9 mouse cellular contexts compared by ENCODE assay signal in the genomic region with DNA sequence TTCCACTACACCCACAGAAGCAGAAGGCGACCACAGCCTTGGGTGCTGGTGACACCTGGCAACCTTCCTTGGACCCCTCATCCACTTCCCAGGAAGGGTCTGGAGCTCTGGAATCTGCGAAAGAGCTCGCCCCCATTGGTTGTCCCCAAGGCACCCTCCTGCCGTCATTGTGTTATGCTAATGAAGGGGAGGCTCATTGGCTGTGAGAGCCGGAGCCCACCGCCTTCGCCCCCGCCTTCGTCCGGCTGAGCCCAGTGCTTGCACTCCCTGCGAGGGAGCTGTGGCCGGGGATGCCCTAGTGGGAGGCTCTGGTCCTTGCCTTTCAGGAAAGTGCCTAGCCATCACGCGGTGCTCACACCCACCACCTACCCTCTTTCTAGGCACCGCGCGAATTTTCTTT. TPM values are rescaled to one million over a fixed set of nuclear protein-coding genes. Genes with fewer than 3 reads are reported as not detected.
DNase-seq lines count a peak whose midpoint lies in the region; ATAC-seq and TF ChIP-seq lines count a peak whose summit lies in the region.
"Had no signal": no experiment of that assay in that cellular context is flagged by ENCODE, and none has a peak within 500 bp of the region (broad histone marks: within the 10 kb centered on the region; RNA-seq: fewer than 3 reads in every experiment).

No protein-coding gene starts in this region.

- no peak overlapping the region for H3K27ac ChIP-seq in forebrain, embryonic 16.5 days (ENCODE audit: low read length)
- no peak overlapping the region for H3K27ac ChIP-seq in liver, embryonic 14.5 days

- no peaks in the 10 kb centered on the region for H3K27me3 ChIP-seq in forebrain, embryonic 16.5 days (replicated peaks; ENCODE audit: control insufficient read depth, insufficient read depth, low read length)
- no peaks in the 10 kb centered on the region for H3K27me3 ChIP-seq in liver, embryonic 14.5 days (ENCODE audit: control insufficient read depth, insufficient read depth, low read length)

- no peak for TF ChIP-seq CTCF in liver, embryonic 14.5 days (IDR thresholded peaks at IDR 0.05; ENCODE audit: low read depth)

- no peak for TF ChIP-seq EP300 in liver, embryonic 14.5 days (IDR thresholded peaks at IDR 0.05; ENCODE audit: low read depth)

- peak overlapping the region; percentile 57 for H3K4me3 ChIP-seq in forebrain, embryonic 16.5 days (replicated peaks; ENCODE audit: low read length)
- H3K4me3 ChIP-seq in liver, embryonic 14.5 days (ENCODE audit: insufficient read depth in 1 of 2, low read depth in 2 of 2, low read length in 2 of 2) = peak overlapping the region; percentile 20 to 28; a peak in 3 of 4 replicates

- no peaks in the 10 kb centered on the region for H3K9me3 ChIP-seq in forebrain, embryonic 16.5 days (ENCODE audit: control insufficient read depth, low read length)
- H3K9me3 ChIP-seq in liver, embryonic 14.5 days (ENCODE audit: control insufficient read depth, low read length) = no peaks in the 10 kb centered on the region

- H3K4me2 ChIP-seq in forebrain, embryonic 16.5 days (ENCODE audit: low read length) = peak overlapping the region; percentile 66
- H3K4me2 ChIP-seq in liver, embryonic 14.5 days (ENCODE audit: low read depth) = peak overlapping the region; percentile 50

- peak overlapping the region; percentile 61 for H3K9ac ChIP-seq in forebrain, embryonic 16.5 days (replicated peaks; ENCODE audit: low read depth, low read length)
- H3K9ac ChIP-seq in liver, embryonic 14.5 days (replicated peaks) = no peak overlapping the region

- ATAC-seq in forebrain, embryonic 16.5 days = peak; percentile 99
- ATAC-seq in liver, embryonic 14.5 days (ENCODE audit: insufficient read depth) = peak; percentile 58

- DNase-seq in cerebellum, postnatal 25 days = peak; percentile 33 to 47
- DNase-seq in cerebellum, adult 11-12 months = no peak
- peak; percentile 70 to 71 for DNase-seq in heart, postnatal 10 days
- DNase-seq in kidney, postnatal 36 days = peak; percentile 49 to 54
- no peak for DNase-seq in liver, embryonic 14.5 days (ENCODE audit: low read depth in 3 of 3, low spot score in 3 of 3)
- DNase-seq in ovary, postnatal 10 days (ENCODE audit: low spot score) = peak; percentile 36
- no peak for DNase-seq in spleen, postnatal 10 days (ENCODE audit: low spot score in 2 of 2)

- intact Hi-C loops in heart, postnatal 10 days (cut with DNase I) = no loop called here

- H3K36me3 ChIP-seq in forebrain, embryonic 16.5 days (ENCODE audit: control insufficient read depth, insufficient read depth) = no peaks in the 10 kb centered on the region
- H3K36me3 ChIP-seq in liver, embryonic 14.5 days (replicated peaks; ENCODE audit: control insufficient read depth, insufficient read depth, low read depth) = no peaks in the 10 kb centered on the region

- H3K4me1 ChIP-seq in forebrain, embryonic 16.5 days (replicated peaks; ENCODE audit: control insufficient read depth, insufficient read depth, low read length) = peaks cover 3% of the 10 kb centered on the region; the same call in 1 of the 2 replicates
- H3K4me1 ChIP-seq in liver, embryonic 14.5 days (replicated peaks; ENCODE audit: control insufficient read depth in 2 of 2, insufficient read depth in 2 of 2, low read length in 1 of 2) = no peaks in the 10 kb centered on the region

- under 1% methylated on average over 17 of the region's 17 CpGs for WGBS in forebrain, embryonic 16.5 days
- 2% methylated on average over 17 of the region's 17 CpGs for WGBS in liver, embryonic 14.5 days (ENCODE audit: insufficient replicate concordance)

RNA-seq across cellular contexts. Expression of gene Kcnt2, which starts 0.5 kb away (rescaled TPM):
- 2.8 and 3.1 TPM in 2 replicates for polyA plus RNA-seq in forebrain, embryonic 16.5 days (2015; fragmentation: Nextera tagmentation; extraction: Ambion mirVana)
- total RNA-seq in heart, postnatal 10 days (2021) = 1 to 10 TPM; 2.9 TPM
- polyA plus RNA-seq in liver, embryonic 14.5 days (2012; rRNA removed) = 0.02 and 0.07 TPM in 2 replicates
- 0.04 TPM in 1 of 2 replicates, not detected in the other for polyA plus RNA-seq in liver, embryonic 14.5 days (2014; fragmentation: Nextera tagmentation; extraction: Ambion mirVana)
- total RNA-seq: neutrophil, adult 5-6 weeks had no signal

Comparison
In these comparisons a context has a peak if more than half of its experiments do, and no peak if none do; other contexts are left out.
1. DNase-seq: peak in cerebellum, postnatal 25 days (2 of 2), heart, postnatal 10 days (2 of 2), kidney, postnatal 36 days (2 of 2) and ovary, postnatal 10 days (single experiment); none in cerebellum, adult 11-12 months (single experiment), liver, embryonic 14.5 days (0 of 3) and spleen, postnatal 10 days (0 of 2).